Mouse (Mus musculus) brain, embryonic 14.5 days (tissue): ENCODE measurements around the gene Boc. TPM values are rescaled to one million over a fixed set of nuclear protein-coding genes. Genes with fewer than 3 reads are reported as not detected.
"Not testable (repeated sequence)": the region's sequence is repeated elsewhere in the genome, so short reads cannot be mapped to it uniquely, and the experiment has no call there.

Experiments used
- DNase-seq: peaks from one replicate; pipeline ENCODE4 v3.0.0-alpha.2; 2011; ENCODE audit warnings: low read depth
- CTCF ChIP-seq: fragments of 200-500 bp; IDR thresholded peaks from 2 replicates; pipeline ENCODE4 v1.5.1; 2012; ENCODE audit warnings: inconsistent platforms, mild to moderate bottlenecking, moderate library complexity, borderline replicate concordance; ENCODE audit not compliant: insufficient read depth, insufficient read length; ENCODE audit errors: extremely low read depth
- POLR2A ChIP-seq: fragments of 200-500 bp; IDR thresholded peaks from 2 replicates; pipeline ENCODE4 v1.6.1; 2012; ENCODE audit warnings: mild to moderate bottlenecking, inconsistent platforms, borderline replicate concordance; ENCODE audit not compliant: poor library complexity, insufficient read depth, insufficient read length, severe bottlenecking; ENCODE audit errors: extremely low read depth
- polyA plus RNA-seq: library from polyadenylated mRNA; depleted of rRNA; stranded (reverse); fragments of >200 nt; gene quantifications from 2 replicates; pipeline ENCODE4 v1.2.3, GENCODE M21; 2012; rRNA removed

Boc gene
- polyA plus RNA-seq, 1 experiment: 20.2 TPM

DNA sequence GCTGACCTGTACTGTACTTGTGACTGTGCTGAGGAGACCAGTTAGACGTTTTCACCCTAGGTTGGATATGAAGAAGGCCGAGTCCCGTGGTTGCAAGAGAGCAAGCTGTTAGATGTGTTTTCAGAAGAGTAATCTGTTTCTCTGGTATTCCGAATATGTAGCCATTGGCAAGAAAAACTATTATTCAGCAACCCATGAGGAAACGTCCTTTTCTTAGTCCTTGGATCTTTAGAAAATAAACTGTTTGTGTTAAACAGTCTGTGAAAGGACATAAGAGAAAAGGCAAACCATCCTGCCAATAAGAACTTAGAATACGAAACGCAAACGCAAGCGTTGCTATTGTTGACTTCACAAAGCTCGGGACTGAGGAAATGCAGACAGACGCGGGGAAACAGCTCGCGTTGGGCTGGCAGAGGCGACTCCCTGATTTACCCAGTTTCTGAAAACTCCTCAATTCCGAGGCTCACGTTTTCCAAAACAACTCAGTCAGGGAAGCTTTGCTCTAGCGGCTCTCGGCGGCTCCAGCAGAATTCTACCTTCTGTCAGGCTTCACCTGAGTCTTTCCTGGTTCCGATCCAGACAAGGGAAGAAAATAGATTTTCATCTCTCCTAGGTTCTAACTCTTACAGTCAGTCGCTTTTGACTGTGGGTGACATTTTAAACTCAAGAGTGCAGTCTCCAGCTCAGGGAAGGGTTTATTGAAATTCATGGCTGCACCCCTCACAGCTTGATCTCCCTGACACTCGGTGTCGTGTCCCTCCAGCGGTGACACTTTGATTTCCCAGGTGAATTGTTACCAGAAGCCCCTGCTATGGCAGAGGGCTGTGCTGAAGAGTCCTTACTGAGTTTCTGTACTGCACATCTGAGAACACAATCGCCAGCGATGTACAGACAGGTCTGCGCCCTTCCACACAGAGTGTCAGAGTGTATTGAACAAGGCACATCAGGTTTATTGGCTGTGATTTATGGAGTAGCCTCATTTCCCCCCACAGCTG is 76.8 kb downstream of the Boc start:
- TF ChIP-seq CTCF: no peak
- TF ChIP-seq POLR2A: no peak
- DNase-seq: peak; percentile 41

- DNase-seq: peak; percentile 58
- TF ChIP-seq CTCF (peak; percentile 41; the same call in 1 of the 2 replicates), POLR2A (no peak)
Measured at GRCm38 (mm10) chr16:44480616-44481015, 78.1 kb downstream of the Boc start.

GRCm38 (mm10) chr16:44479852-44480251 is 78.8 kb downstream of the Boc start:
- peak; percentile 45 for DNase-seq

GRCm38 (mm10) chr16:44478767-44479166 is 79.9 kb downstream of the Boc start:
- no peak for TF ChIP-seq CTCF
- no peak for TF ChIP-seq POLR2A
- no peak for DNase-seq

More at GRCm38 (mm10) chr16:44479852-44480251, 78.8 kb downstream of the Boc start:
- TF ChIP-seq CTCF (no peak), POLR2A (no peak)

DNA sequence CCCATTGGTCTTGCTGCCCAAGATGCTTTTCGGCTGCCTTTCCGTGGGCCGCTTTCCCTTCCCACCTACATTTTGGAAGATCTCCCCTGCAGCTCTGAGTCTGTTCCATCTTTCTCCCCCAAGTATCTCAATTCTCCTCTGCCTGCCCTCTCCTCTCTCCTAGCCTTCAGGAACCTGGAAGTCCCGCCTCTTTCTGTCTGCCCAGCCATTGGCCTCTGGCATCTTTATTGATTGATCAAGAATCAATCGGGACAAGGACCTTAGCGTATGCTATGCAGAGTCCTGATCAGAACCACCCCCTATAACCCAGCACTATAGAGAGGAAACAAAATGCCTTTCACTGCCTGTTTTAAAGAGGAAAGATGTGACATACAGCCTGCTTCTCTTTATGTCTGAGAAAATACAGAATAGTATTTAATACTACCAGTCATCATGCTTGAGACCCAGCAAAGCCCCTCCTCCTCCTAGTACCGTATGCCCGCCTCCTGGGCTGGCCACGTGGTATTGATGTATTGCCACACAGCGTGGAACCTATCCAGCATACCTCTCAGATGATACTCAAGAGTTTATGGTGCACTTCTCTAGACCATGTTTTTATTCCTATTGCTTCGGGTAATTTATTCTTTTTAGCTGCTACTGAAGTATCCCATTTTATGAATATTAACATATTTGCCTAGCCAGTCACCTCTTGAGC is 82.9 kb downstream of the Boc start:
- no peak for DNase-seq
- TF ChIP-seq POLR2A (no peak), CTCF (no peak)

GRCm38 (mm10) chr16:44475281-44475680 is 83.4 kb downstream of the Boc start:
- TF ChIP-seq CTCF: no peak
- TF ChIP-seq POLR2A: no peak
- DNase-seq: no peak

GRCm38 (mm10) chr16:44460922-44461321 is 97.8 kb downstream of the Boc start:
- TF ChIP-seq CTCF (no peak), POLR2A (no peak)
- no peak for DNase-seq

DNA sequence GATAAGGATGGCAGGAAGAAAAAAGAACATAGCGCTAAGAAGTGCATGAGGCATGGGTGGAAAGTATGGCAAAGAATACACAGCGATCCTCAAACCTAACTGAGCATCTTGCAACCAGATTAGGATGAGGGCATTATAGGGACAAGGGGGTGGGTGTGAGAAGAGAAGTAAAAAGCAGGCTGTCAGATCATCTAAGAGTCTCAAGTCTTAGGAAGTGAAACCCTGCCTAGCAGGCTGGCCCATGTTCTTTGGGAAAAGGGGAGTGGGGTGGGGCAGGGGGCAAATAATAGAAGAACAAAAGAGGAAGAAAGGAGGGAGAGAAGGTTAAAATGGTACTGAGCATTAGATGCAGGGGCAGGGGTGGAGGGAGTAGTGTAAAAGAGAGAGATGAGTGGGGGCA is 99.9 kb downstream of the Boc start:
- no peak for DNase-seq
- TF ChIP-seq POLR2A (no peak), CTCF (no peak)

DNA sequence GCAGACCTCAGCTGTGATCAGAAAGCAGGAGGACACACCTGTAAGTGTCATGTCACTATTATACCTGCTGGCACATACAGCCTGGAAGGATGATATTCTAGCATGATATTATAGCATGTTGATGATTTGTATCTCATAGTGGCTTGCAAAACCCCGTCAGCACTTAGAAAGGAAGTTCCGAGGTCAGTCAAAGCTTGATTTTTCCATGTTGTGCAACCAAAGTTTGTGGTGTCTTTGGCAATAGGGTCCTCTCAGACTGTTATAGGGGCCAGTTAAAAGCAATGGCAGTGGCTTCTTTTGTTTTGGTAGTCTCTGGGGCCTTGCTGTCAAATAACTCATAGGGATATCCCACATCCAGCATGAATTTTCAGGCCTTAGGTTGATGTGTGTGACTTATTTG is 100.8 kb downstream of the Boc start:
- TF ChIP-seq POLR2A (no peak), CTCF (no peak)

DNA sequence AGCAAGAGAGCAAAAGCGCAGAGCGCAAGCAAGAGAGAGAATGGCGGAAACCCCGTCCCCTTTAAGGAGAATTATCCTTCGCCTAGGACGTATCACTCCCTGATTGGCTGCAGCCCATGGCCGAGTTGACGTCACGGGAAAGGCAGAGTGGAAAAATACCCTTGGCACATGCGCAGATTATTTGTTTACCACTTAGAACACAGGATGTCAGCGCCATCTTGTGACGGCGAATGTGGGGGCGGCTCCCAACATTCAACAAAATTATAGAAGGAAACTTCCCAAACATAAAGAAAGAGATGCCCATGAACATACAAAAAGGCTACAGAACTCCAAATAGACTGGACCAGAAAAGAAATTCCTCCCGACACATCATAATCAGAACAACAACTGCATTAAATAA is 116.8 kb downstream of the Boc start:
- DNase-seq: not testable (repeated sequence)

More for the DNA sequence above, 100.8 kb downstream of the Boc start:
- DNase-seq: no peak

DNA sequence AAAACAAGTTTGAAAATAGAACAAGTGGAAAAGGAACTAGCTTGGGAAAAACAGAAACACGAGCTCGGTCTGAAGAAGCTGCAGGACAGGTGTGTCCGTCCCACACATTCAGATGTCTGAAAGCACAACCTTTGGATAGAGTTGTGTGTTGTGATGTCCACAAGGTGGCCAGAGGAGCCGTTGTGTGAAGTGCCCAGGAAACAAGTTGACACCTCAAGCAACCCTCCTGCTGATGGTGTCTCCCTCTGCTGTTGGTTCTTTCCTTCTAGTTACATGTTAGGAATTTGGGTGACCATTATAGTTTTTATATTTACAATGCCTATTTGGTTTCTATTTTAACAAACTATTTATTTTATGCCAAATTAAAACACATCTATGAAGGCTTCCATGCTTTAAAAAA is 123.2 kb downstream of the Boc start:
- TF ChIP-seq CTCF (peak; percentile 14; the same call in 1 of the 2 replicates), POLR2A (no peak)
- no peak for DNase-seq

Other genes starting within 250 kb of the Boc start
- gene Sidt1, start 225.7 kb downstream of the Boc start, polyA plus RNA-seq: 5.1 and 7.9 TPM in 2 replicates
- gene Spice1, start 211.8 kb downstream of the Boc start, polyA plus RNA-seq: 16.6 and 24.8 TPM in 2 replicates
- gene Cfap44, start 164.1 kb downstream of the Boc start, polyA plus RNA-seq: 6.4 and 11.1 TPM in 2 replicates
- 6.2 and 6.3 TPM in 2 replicates for gene Nepro, start 165.4 kb upstream of the Boc start, polyA plus RNA-seq
- gene Gtpbp8, start 187.5 kb upstream of the Boc start, polyA plus RNA-seq: 16.2 and 18.6 TPM in 2 replicates
- 0.42 and 0.44 TPM in 2 replicates for gene Cd200r1, start 206.8 kb upstream of the Boc start, polyA plus RNA-seq